Mouse (Mus musculus): ENCODE results near the gene Tmem206.

- TF ChIP-seq CTCF (IDR thresholded peaks at IDR 0.05; ENCODE audit: control insufficient read depth, insufficient read depth, insufficient replicate concordance, low read depth, low read length) = no peak
- TF ChIP-seq POLR2A (IDR thresholded peaks at IDR 0.05; ENCODE audit: control insufficient read depth, low read depth, low read length) = no peak
These were observed 68.4 kb downstream of the Tmem206 start for GRCm38 (mm10) chr1:191394126-191394525.
